Mouse (Mus musculus): ENCODE results near the gene Gm17660.
"Not testable (repeated sequence)": the region's sequence is repeated elsewhere in the genome, so short reads cannot be mapped to it uniquely, and the experiment has no call there.

The Gm17660 gene

GRCm38 (mm10) chr5:104039154-104039932 is 38.1 kb downstream of the Gm17660 start:
- DNase-seq: peak; percentile 61

GRCm38 (mm10) chr5:104036686-104037085 is 40.7 kb downstream of the Gm17660 start:
- DNase-seq: no peak

GRCm38 (mm10) chr5:104035824-104036223 is 41.6 kb downstream of the Gm17660 start:
- no peak for DNase-seq

- no peak for DNase-seq
Observed at GRCm38 (mm10) chr5:104035066-104035465, 42.3 kb downstream of the Gm17660 start.

- no peak for DNase-seq
Observed at GRCm38 (mm10) chr5:104032434-104033097, 44.8 kb downstream of the Gm17660 start.

DNA sequence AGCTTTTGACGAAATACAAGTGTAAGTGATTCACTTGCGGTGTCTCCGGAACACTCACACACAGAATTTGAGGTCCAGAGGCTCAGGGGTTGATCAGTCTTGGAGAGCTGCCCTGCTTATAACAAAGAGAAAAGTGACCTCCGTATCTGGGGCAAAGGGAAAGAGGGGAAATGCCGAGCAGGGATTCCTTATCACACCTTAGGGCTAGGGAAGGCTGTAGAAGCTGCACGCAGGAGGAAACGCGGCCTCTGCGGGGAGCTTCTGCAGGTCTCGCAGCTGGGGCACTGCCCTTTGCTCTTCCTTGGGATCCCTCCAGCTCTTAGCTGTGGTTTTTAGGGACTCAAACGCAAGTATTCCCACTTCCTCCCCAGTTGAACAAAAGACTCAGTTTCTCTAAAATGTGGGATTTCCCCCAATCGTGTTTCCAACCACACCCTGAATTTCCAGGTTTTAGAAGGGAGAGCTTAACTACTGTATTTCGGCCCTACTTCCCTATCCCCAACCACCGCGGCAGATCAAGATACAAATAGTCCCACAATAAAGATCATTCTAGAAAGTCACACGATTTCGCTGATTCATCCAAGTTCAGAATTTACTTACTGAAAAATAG is 52.1 kb downstream of the Gm17660 start:
- DNase-seq: no peak

DNA sequence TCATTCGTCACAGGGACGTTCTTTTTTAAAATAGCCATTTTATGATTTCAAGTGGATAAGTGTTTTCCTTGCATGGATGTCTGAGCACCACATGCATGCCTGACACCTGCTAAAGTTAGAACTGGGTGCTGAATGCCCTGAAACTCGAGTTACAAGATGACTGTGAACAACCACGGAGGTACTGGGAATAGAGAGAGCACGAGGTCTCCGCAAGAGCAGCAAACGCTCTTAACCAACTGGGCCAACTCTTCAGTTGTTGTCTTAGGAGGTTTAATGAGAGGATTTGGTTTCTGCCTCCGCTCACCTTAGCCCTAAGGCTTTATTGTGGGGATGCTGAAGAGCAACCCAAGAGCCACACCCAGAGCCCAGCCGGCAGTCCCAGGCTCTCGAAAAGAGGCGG is 52.6 kb downstream of the Gm17660 start:
- no peak for DNase-seq

DNA sequence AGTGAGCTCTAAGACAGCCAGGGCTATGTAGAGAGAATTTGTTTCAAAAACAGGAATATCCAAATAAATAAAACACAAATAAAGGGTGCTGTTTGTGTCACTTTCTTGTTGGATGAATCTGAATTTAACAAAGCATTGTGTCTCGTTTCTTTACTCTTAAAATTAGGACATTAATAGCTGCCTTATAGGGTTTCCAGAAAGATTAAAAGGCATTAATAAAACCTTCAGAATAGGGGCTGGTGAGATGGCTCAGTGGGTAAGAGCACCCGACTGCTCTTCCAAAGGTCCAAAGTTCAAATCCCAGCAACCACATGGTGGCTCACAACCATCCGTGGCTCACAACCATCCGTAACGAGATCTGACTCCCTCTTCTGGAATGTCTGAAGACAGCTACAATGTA is 53.2 kb downstream of the Gm17660 start:
- DNase-seq: not testable (repeated sequence)

DNA sequence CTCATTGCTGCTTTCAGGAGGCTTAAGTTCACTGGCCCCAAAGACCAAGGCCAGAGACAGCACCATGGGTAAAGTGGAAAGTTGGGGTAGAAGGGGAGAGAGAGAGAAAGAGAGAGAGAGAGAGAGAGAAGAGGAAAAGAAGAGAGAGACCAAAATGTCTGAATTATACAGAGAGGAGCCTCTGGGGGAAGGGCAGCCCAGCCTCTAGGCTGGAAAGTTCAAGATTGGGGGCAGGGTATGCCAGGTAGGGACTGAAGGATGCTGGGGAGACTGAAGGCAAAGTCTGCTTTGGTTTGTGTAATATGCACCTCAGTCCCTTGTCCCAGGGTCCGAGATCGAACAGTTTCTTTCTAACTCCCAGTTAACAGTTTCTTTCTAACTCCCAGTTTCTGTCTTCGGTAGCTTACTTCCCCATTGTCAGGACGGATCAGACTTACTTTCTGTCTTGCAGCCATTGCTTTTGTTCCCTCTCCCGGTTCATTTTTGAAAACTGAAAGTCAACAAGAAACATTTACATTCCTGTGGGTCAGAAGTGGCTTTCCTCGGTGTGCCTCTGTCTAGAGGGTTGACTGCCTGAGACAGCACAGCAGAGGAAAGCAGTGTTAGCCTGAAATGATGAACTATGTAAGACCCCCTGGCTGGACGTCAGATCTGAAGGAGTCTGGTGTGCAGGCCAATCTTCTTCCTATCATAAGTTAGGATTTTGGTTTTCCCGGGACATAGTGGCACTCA is 54.0 kb downstream of the Gm17660 start:
- no peak for DNase-seq

DNA sequence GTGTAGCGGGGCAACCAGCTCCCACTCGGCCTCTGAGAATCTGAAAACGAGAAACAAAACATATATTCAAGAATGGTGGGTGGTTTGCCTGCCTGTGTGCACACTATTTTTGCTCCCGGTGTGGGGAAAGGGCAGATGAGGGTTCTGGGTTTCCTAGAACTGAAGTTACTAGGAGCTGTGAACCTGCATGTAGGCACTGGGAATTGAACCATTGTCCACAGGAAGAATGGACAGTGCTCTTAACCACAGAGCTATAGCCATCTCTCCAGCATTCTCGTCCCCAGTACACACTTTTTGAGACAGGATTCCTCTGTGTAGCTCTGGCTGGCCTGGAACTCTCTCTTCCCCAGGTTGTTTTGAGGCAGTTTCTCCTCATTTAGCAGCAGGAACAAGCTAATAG is 54.9 kb downstream of the Gm17660 start:
- DNase-seq: no peak

GRCm38 (mm10) chr5:104021597-104022378 is 55.6 kb downstream of the Gm17660 start, which contains the start of gene Hsd17b11:
TSS of gene Hsd17b11 (minus strand) at chr5:104021919.
- DNase-seq: peak; percentile 63
